Mouse (Mus musculus) intestine, postnatal 0 days (tissue): ENCODE data around the gene Atp6v1fnb. TPM values are rescaled to one million over a fixed set of nuclear protein-coding genes. Genes with fewer than 3 reads are reported as not detected.

Experiments used
- ATAC-seq: fragments of 200-750 bp; cut with Nextera tagmentation; 2 replicates; pipeline ENCODE4 v1.8.0; 2017; ENCODE audit warnings: mild to moderate bottlenecking, moderate TSS enrichment, moderate library complexity
- H3K27ac ChIP-seq: fragments of 300-500 bp; sonication (generic); 2 replicates; pipeline ENCODE4 v1.5.1; 2014; ENCODE audit warnings: mild to moderate bottlenecking, low read depth, low read length, moderate library complexity
- H3K27me3 ChIP-seq: fragments of 300-500 bp; sonication (generic); replicated peaks from 2 replicates; pipeline ENCODE4 v1.6.1; 2014; ENCODE audit warnings: low read length, mixed read lengths; ENCODE audit not compliant: control insufficient read depth, insufficient read depth
- H3K36me3 ChIP-seq: fragments of 300-500 bp; sonication (generic); 2 replicates; pipeline ENCODE4 v1.6.1; 2014; ENCODE audit warnings: mild to moderate bottlenecking, moderate library complexity; ENCODE audit not compliant: control insufficient read depth, insufficient read depth
- H3K4me1 ChIP-seq: fragments of 300-500 bp; sonication (generic); replicated peaks from 2 replicates; pipeline ENCODE4 v1.6.1; 2014; ENCODE audit warnings: antibody characterized with exemption, low read length, mixed read lengths; ENCODE audit not compliant: control insufficient read depth, insufficient read depth
- H3K4me2 ChIP-seq: fragments of 300-500 bp; sonication (generic); replicated peaks from 2 replicates; pipeline ENCODE4 v1.6.1; 2014; ENCODE audit warnings: low read depth, mild to moderate bottlenecking, moderate library complexity
- H3K4me3 ChIP-seq: fragments of 300-500 bp; sonication (generic); 2 replicates; pipeline ENCODE4 v1.5.1; 2014; ENCODE audit warnings: low read depth, low read length
- H3K9ac ChIP-seq: fragments of 300-500 bp; sonication (generic); 2 replicates; pipeline ENCODE4 v1.6.1; 2014; ENCODE audit warnings: mild to moderate bottlenecking, low read depth, low read length
- H3K9me3 ChIP-seq: fragments of 300-500 bp; sonication (generic); 2 replicates; pipeline ENCODE4 v1.6.1; 2016; ENCODE audit warnings: mixed run types; ENCODE audit not compliant: control insufficient read depth
- CTCF ChIP-seq: sonication (generic); IDR thresholded peaks from 2 replicates; pipeline ENCODE4 v1.5.1; 2016; ENCODE audit warnings: low read depth, mild to moderate bottlenecking, control low read depth, antibody characterized with exemption, moderate library complexity
- WGBS: fragments of 180-500 bp; shearing (Covaris S2); extraction: QIAGEN DNeasy Blood & Tissue Kit; methylation state at CpG from one replicate; pipeline ENCODE4 v1.1.7; 2014; 5-methylcytosine and 5-hydroxymethylcytosine counted together
- polyA plus RNA-seq: library from polyadenylated mRNA; unstranded; fragments of >200 nt; fragmentation: Nextera tagmentation; extraction: Ambion mirVana; gene quantifications from 2 replicates; pipeline ENCODE4 v1.2.1, GENCODE M21; 2015

Atp6v1fnb gene
- polyA plus RNA-seq, result not detected in 2 replicates

GRCm38 (mm10) chr6:29471137-29471536 lies at the start of gene Atp6v1fnb:
Gene Atp6v1fnb (plus strand): TSS chr6:29471437.
- Histone ChIP-seq H3K4me3 (no peak within 1 kb of the TSS), H3K27me3 (no peaks in the 10 kb centered on the region), H3K9me3 (no peaks in the 10 kb centered on the region), H3K4me2 (no peak within 1 kb of the TSS), H3K27ac (no peak within 1 kb of the TSS), H3K9ac (no peak within 1 kb of the TSS), H3K4me1 (no peaks in the 10 kb centered on the region; the same call in 1 of the 2 replicates), H3K36me3 (peaks cover 22% of the 10 kb centered on the region)
- no peak for TF ChIP-seq CTCF
- ATAC-seq, result no peak
- WGBS, result 73% methylated on average over 4 of the region's 4 CpGs

DNA sequence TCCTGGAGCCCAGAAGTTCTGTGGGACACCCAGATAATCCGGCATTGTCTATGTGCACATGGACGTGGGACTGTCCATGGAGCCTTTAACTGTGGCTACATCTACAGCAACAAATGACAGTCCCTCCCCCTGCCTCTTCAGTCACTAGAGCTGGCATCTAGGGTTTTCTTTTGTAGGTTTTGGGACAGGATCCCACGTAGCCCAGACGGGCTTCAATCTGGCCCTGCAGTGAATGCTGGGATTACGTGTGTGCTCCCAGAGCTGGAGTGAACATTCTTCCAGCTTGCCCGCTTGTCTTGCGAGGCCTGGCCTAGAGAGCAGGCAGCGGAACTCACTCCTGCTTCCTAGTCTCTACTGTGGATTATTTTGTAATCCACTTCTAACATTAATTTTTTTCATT lies 46.1 kb upstream of the Atp6v1fnb start:
- TF ChIP-seq CTCF, result no peak
- Histone ChIP-seq H3K4me3 (no peak overlapping the region), H3K9me3 (no peaks in the 10 kb centered on the region), H3K27me3 (no peaks in the 10 kb centered on the region), H3K4me2 (no peak overlapping the region), H3K36me3 (no peaks in the 10 kb centered on the region), H3K27ac (no peak overlapping the region), H3K9ac (no peak overlapping the region), H3K4me1 (no peaks in the 10 kb centered on the region)
- 88% methylated on average over 8 of the region's 8 CpGs for WGBS
- ATAC-seq, result no peak

DNA sequence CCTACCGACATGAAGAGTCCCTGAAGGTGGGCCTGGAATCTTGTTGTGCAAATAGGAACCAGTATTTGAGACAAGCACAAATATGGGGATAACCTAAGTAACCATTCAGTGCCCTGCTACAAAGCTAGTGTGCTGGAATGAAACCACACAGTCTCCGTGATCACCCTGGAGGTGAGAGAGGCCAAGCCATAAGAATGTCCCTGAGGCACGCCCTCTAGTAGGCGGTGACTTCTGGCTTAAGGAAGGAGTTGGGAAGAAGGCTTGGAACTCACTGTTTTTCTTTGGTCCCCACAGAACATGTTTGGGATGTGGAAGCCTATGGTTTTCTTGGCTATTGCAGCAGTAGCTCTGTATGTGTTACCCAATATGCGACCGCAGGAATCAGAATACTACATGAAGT lies 44.9 kb upstream of the Atp6v1fnb start:
- TF ChIP-seq CTCF, result no peak
- no peak overlapping the region for H3K4me2 ChIP-seq
- H3K4me1 ChIP-seq, result no peaks in the 10 kb centered on the region
- no peak for ATAC-seq
- no peaks in the 10 kb centered on the region for H3K27me3 ChIP-seq
- no peaks in the 10 kb centered on the region for H3K9me3 ChIP-seq
- H3K36me3 ChIP-seq, result no peaks in the 10 kb centered on the region
- WGBS, result 65% methylated on average over 6 of the region's 6 CpGs
- H3K9ac ChIP-seq, result no peak overlapping the region
- no peak overlapping the region for H3K4me3 ChIP-seq
- H3K27ac ChIP-seq, result no peak overlapping the region

DNA sequence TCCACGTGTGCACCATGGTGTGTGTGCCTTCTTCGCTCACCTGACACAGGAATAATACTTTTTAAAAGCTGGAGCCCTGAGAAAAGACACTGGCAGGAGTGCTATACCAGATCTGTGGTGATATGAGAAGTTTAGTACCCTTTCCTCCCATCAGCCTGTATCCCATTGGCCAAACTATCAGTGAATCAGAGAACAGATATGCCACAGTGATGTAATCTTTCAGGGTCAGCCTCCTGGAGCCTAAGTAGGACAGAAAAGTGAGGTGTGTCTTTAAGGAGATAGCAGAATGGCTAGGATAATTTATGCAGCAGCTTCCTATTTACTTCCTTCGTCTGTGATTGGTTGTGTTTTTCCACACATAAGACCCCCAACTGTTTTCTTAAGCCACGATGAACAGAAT lies 43.1 kb upstream of the Atp6v1fnb start:
- 64% methylated on average over 4 of the region's 4 CpGs for WGBS
- Histone ChIP-seq H3K4me3 (no peak overlapping the region), H3K9ac (no peak overlapping the region), H3K4me2 (no peak overlapping the region), H3K4me1 (no peaks in the 10 kb centered on the region), H3K9me3 (no peaks in the 10 kb centered on the region), H3K27me3 (peaks cover 16% of the 10 kb centered on the region), H3K36me3 (no peaks in the 10 kb centered on the region), H3K27ac (no peak overlapping the region)
- no peak for ATAC-seq
- TF ChIP-seq CTCF, result no peak

GRCm38 (mm10) chr6:29430681-29431420 lies 40.4 kb upstream of the Atp6v1fnb start:
- Histone ChIP-seq H3K36me3 (no peaks in the 10 kb centered on the region), H3K27ac (no peak overlapping the region), H3K4me1 (no peaks in the 10 kb centered on the region), H3K4me3 (no peak overlapping the region), H3K4me2 (no peak overlapping the region), H3K27me3 (peaks cover 41% of the 10 kb centered on the region), H3K9ac (no peak overlapping the region), H3K9me3 (no peaks in the 10 kb centered on the region)
- ATAC-seq, result no peak
- WGBS, result 57% methylated on average over 15 of the region's 15 CpGs
- no peak for TF ChIP-seq CTCF

DNA sequence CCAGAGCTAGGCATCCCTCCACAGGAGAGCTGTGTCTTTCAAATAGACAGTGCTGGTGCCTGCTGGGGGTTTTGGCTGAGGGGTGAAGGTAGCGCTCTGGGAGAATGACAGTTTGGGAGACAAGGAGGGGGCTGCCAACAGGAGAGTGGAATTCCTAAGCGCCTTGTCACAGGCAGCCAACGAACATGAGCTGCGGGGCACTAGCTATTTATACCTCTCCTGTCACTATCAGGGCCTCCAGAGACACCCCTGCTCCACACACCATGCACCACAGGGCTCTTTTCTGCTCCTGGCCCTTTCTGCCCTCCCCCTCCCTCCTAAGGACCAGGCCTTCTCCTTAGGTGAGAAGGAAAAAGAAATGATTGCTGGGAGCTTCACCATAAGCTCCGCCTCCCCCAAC lies 39.8 kb upstream of the Atp6v1fnb start:
- ATAC-seq, result no peak
- WGBS, result 53% methylated on average over 5 of the region's 5 CpGs
- H3K9me3 ChIP-seq, result no peaks in the 10 kb centered on the region
- H3K4me1 ChIP-seq, result no peaks in the 10 kb centered on the region
- no peak for TF ChIP-seq CTCF
- no peaks in the 10 kb centered on the region for H3K36me3 ChIP-seq
- no peak overlapping the region for H3K27ac ChIP-seq
- no peak overlapping the region for H3K4me3 ChIP-seq
- no peak overlapping the region for H3K9ac ChIP-seq
- no peak overlapping the region for H3K4me2 ChIP-seq
- H3K27me3 ChIP-seq, result peaks cover 42% of the 10 kb centered on the region

DNA sequence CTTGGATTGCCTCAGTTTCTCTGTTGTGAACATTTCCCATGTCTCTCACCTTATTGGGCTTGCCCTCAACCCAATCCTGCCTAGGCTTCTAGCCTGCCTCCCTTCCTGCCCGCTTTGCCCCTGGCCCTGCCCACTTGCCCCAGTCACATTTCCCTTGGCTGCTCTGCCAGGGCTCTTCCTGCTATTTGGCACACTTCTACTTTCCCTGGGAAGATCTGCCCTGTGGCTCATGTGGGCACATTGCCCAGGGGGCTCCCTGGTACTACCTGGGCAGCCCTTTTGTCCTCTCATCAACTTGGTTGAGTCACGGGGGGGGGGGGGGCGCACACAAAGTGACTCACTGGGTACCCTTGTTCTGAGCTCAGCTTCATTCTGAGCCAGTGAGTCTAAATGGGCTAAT lies 39.1 kb upstream of the Atp6v1fnb start:
- Histone ChIP-seq H3K4me1 (no peaks in the 10 kb centered on the region), H3K27me3 (peaks cover 42% of the 10 kb centered on the region), H3K27ac (no peak overlapping the region), H3K4me3 (no peak overlapping the region), H3K9ac (no peak overlapping the region), H3K4me2 (no peak overlapping the region), H3K9me3 (no peaks in the 10 kb centered on the region), H3K36me3 (no peaks in the 10 kb centered on the region)
- no peak for ATAC-seq
- no peak for TF ChIP-seq CTCF
- WGBS, result 66% methylated on average over 3 of the region's 3 CpGs
